Mouse (Mus musculus): ENCODE results near the gene Hemgn. TPM values are rescaled to one million over a fixed set of nuclear protein-coding genes. Genes with fewer than 3 reads are reported as not detected.
A peak's percentile ranks its signal among the peaks of the same experiment; 100 is the strongest.

Gene Hemgn
- polyA plus RNA-seq (2014; fragmentation: Nextera tagmentation; extraction: Ambion mirVana) = 13.5 and 13.9 TPM in 2 replicates

DNA sequence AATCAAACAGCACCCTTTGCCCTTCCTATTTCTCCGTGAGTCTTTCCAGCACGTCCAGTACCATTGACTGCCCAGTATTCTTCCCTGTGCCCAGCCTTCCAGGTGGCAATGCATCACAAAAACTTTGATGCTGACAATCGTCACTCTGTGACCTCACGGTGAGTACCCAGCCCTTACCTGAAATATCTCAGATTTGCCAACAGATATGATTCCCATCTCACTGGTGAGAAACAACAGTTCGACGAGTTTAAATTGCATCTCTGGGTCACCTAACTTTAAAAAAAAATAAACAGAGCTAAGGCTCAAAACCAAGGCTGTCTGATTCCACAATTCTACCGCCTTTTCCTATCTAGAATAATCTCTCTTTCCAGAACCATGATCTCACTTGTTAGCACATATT, at the start of gene Hemgn:
Gene Hemgn (minus strand): TSS at position 101 of the 400 bp plus-strand sequence.
- Histone ChIP-seq H3K9ac (ENCODE audit: low read length) (no peak within 1 kb of the TSS), H3K9me3 (ENCODE audit: control insufficient read depth, low read length) (no peaks in the 10 kb centered on the region), H3K27me3 (ENCODE audit: control insufficient read depth, insufficient read depth, low read length) (no peaks in the 10 kb centered on the region), H3K27ac (replicated peaks; ENCODE audit: low read depth, low read length) (no peak within 1 kb of the TSS), H3K36me3 (ENCODE audit: control insufficient read depth, insufficient read depth, low read length) (no peaks in the 10 kb centered on the region), H3K4me2 (ENCODE audit: low read depth, severe bottlenecking) (no peak within 1 kb of the TSS), H3K4me3 (ENCODE audit: low read depth, low read length) (no peak within 1 kb of the TSS), H3K4me1 (ENCODE audit: control insufficient read depth, insufficient read depth, low read length) (no peaks in the 10 kb centered on the region)
- ATAC-seq (ENCODE audit: insufficient number of reproducible peaks, low FRiP score, low TSS enrichment, low read depth) = no peak
- no peak for DNase-seq (ENCODE audit: low spot score)
- 81% methylated on average over 7 of the region's 7 CpGs for WGBS

- Histone ChIP-seq H3K36me3 (ENCODE audit: control insufficient read depth, insufficient read depth, low read length) (peaks cover 13% of the 10 kb centered on the region), H3K27me3 (ENCODE audit: control insufficient read depth, insufficient read depth, low read length) (no peaks in the 10 kb centered on the region), H3K9me3 (ENCODE audit: control insufficient read depth, low read length) (no peaks in the 10 kb centered on the region), H3K4me2 (ENCODE audit: low read depth, severe bottlenecking) (no peak overlapping the region), H3K4me3 (ENCODE audit: low read depth, low read length) (no peak overlapping the region), H3K27ac (replicated peaks; ENCODE audit: low read depth, low read length) (no peak overlapping the region), H3K4me1 (ENCODE audit: control insufficient read depth, insufficient read depth, low read length) (peaks cover 11% of the 10 kb centered on the region), H3K9ac (ENCODE audit: low read length) (no peak overlapping the region)
- ATAC-seq (ENCODE audit: insufficient number of reproducible peaks, low FRiP score, low TSS enrichment, low read depth) (no peak), DNase-seq (ENCODE audit: low spot score) (no peak)
- WGBS = 88% methylated on average over 2 of the region's 2 CpGs
Observed at GRCm38 (mm10) chr4:46458411-46458810, 45.1 kb upstream of the Hemgn start.

DNA sequence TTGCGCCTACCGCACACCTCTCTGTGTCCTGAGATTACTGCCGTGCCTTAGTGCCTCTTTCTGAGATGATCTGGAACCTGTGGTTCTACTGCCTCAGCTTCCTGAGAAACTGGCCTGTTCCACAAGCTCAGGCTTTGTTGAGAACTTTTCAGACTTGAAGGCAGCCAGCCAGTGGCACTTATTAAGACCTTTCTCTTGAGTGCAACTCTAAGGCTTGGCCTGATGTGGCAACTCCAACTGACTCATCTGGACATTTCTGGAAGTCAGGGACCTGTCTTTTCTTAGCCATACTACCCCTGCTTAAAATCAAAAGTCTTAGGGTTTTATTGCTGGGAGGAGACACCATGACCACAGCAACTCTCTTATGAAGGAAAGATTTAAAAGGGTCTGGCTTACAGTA, 43.9 kb upstream of the Hemgn start:
- 91% methylated on average over 3 of the region's 3 CpGs for WGBS
- no peaks in the 10 kb centered on the region for H3K27me3 ChIP-seq (ENCODE audit: control insufficient read depth, insufficient read depth, low read length)
- no peak overlapping the region for H3K9ac ChIP-seq (ENCODE audit: low read length)
- no peak overlapping the region for H3K4me3 ChIP-seq (ENCODE audit: low read depth, low read length)
- no peak for DNase-seq (ENCODE audit: low spot score)
- no peak overlapping the region for H3K27ac ChIP-seq (replicated peaks; ENCODE audit: low read depth, low read length)
- peaks cover 7% of the 10 kb centered on the region for H3K36me3 ChIP-seq (ENCODE audit: control insufficient read depth, insufficient read depth, low read length)
- no peak overlapping the region for H3K4me2 ChIP-seq (ENCODE audit: low read depth, severe bottlenecking)
- H3K4me1 ChIP-seq (ENCODE audit: control insufficient read depth, insufficient read depth, low read length) = peaks cover 17% of the 10 kb centered on the region
- H3K9me3 ChIP-seq (ENCODE audit: control insufficient read depth, low read length) = no peaks in the 10 kb centered on the region
- no peak for ATAC-seq (ENCODE audit: insufficient number of reproducible peaks, low FRiP score, low TSS enrichment, low read depth)

DNA sequence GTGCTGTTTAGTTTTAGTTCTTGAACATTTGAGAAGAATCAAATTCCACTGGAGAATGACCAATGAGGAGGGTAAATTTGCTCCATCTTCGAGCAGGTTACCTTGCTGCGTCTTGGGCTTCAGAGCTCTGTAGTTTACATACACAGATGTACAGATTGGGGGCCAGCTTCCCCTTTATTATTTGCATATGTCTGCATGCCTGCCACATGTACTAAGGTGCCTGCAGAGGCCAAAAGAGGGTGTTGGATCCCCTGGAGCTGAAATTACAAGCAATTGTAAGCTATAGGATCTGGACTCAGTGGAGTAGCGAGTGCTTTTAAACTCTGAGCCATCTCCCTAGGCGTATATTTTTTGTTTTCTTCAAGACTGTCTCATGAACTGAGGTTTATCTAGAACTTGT, 43.5 kb upstream of the Hemgn start:
- no peaks in the 10 kb centered on the region for H3K27me3 ChIP-seq (ENCODE audit: control insufficient read depth, insufficient read depth, low read length)
- peaks cover 17% of the 10 kb centered on the region for H3K4me1 ChIP-seq (ENCODE audit: control insufficient read depth, insufficient read depth, low read length)
- H3K9ac ChIP-seq (ENCODE audit: low read length) = no peak overlapping the region
- H3K4me2 ChIP-seq (ENCODE audit: low read depth, severe bottlenecking) = no peak overlapping the region
- DNase-seq (ENCODE audit: low spot score) (no peak), ATAC-seq (ENCODE audit: insufficient number of reproducible peaks, low FRiP score, low TSS enrichment, low read depth) (no peak)
- H3K4me3 ChIP-seq (ENCODE audit: low read depth, low read length) = no peak overlapping the region
- H3K9me3 ChIP-seq (ENCODE audit: control insufficient read depth, low read length) = no peaks in the 10 kb centered on the region
- H3K27ac ChIP-seq (replicated peaks; ENCODE audit: low read depth, low read length) = no peak overlapping the region
- 86% methylated on average over 4 of the region's 4 CpGs for WGBS
- peaks cover 7% of the 10 kb centered on the region for H3K36me3 ChIP-seq (ENCODE audit: control insufficient read depth, insufficient read depth, low read length)

- DNase-seq (ENCODE audit: low spot score) = no peak
- Histone ChIP-seq H3K27ac (replicated peaks; ENCODE audit: low read depth, low read length) (no peak overlapping the region), H3K4me3 (ENCODE audit: low read depth, low read length) (no peak overlapping the region), H3K4me2 (ENCODE audit: low read depth, severe bottlenecking) (peak overlapping the region; percentile 71; the same call in 1 of the 2 replicates), H3K9ac (ENCODE audit: low read length) (no peak overlapping the region; the same call in 1 of the 2 replicates), H3K9me3 (ENCODE audit: control insufficient read depth, low read length) (no peaks in the 10 kb centered on the region), H3K4me1 (ENCODE audit: control insufficient read depth, insufficient read depth, low read length) (peaks cover 17% of the 10 kb centered on the region), H3K27me3 (ENCODE audit: control insufficient read depth, insufficient read depth, low read length) (no peaks in the 10 kb centered on the region), H3K36me3 (ENCODE audit: control insufficient read depth, insufficient read depth, low read length) (no peaks in the 10 kb centered on the region; the same call in 1 of the 2 replicates)
- no peak for ATAC-seq (ENCODE audit: insufficient number of reproducible peaks, low FRiP score, low TSS enrichment, low read depth)
- WGBS = 85% methylated on average over 5 of the region's 5 CpGs
Observed at GRCm38 (mm10) chr4:46454097-46454864, 41.0 kb upstream of the Hemgn start.

- Histone ChIP-seq H3K9ac (ENCODE audit: low read length) (peak overlapping the region; percentile 100), H3K4me1 (ENCODE audit: control insufficient read depth, insufficient read depth, low read length) (peaks cover 17% of the 10 kb centered on the region), H3K4me3 (ENCODE audit: low read depth, low read length) (peak overlapping the region; percentile 93), H3K4me2 (ENCODE audit: low read depth, severe bottlenecking) (peak overlapping the region; percentile 71), H3K9me3 (ENCODE audit: control insufficient read depth, low read length) (no peaks in the 10 kb centered on the region), H3K27ac (replicated peaks; ENCODE audit: low read depth, low read length) (peak overlapping the region; percentile 100), H3K36me3 (ENCODE audit: control insufficient read depth, insufficient read depth, low read length) (no peaks in the 10 kb centered on the region; the same call in 1 of the 2 replicates), H3K27me3 (ENCODE audit: control insufficient read depth, insufficient read depth, low read length) (no peaks in the 10 kb centered on the region)
- DNase-seq (ENCODE audit: low spot score) (peak; percentile 39), ATAC-seq (ENCODE audit: insufficient number of reproducible peaks, low FRiP score, low TSS enrichment, low read depth) (no peak)
- 33% methylated on average over 13 of the region's 13 CpGs for WGBS
Observed at GRCm38 (mm10) chr4:46452855-46453719, 39.8 kb upstream of the Hemgn start.

DNA sequence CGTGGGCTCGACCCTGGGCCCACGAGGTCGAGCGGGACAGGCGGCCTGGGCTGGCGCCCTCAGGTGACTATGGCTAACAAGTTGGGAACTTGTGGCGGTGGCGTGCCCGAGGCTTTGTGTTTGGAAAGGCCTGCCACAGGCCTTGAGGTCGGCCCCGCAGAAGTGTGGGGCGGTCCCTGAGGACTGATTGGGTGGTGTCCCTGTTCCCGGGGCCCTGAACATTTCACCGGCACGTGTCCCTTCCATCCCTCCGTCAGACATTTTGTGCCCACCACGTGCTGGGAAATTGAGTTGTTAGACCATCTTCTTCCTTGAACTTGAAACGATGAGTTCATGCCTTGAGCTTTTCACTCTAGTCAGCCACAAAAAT, 39.2 kb upstream of the Hemgn start:
- Histone ChIP-seq H3K4me3 (ENCODE audit: low read depth, low read length) (peak overlapping the region; percentile 93), H3K9ac (ENCODE audit: low read length) (peak overlapping the region; percentile 100), H3K27ac (replicated peaks; ENCODE audit: low read depth, low read length) (peak overlapping the region; percentile 100), H3K9me3 (ENCODE audit: control insufficient read depth, low read length) (no peaks in the 10 kb centered on the region), H3K36me3 (ENCODE audit: control insufficient read depth, insufficient read depth, low read length) (no peaks in the 10 kb centered on the region), H3K4me1 (ENCODE audit: control insufficient read depth, insufficient read depth, low read length) (peaks cover 17% of the 10 kb centered on the region), H3K27me3 (ENCODE audit: control insufficient read depth, insufficient read depth, low read length) (no peaks in the 10 kb centered on the region), H3K4me2 (ENCODE audit: low read depth, severe bottlenecking) (peak overlapping the region; percentile 71)
- ATAC-seq (ENCODE audit: insufficient number of reproducible peaks, low FRiP score, low TSS enrichment, low read depth) = peak; percentile 8; the same call in 1 of the 2 replicates
- under 1% methylated on average over 19 of the region's 19 CpGs for WGBS
- DNase-seq (ENCODE audit: low spot score) = peak; percentile 81

DNA sequence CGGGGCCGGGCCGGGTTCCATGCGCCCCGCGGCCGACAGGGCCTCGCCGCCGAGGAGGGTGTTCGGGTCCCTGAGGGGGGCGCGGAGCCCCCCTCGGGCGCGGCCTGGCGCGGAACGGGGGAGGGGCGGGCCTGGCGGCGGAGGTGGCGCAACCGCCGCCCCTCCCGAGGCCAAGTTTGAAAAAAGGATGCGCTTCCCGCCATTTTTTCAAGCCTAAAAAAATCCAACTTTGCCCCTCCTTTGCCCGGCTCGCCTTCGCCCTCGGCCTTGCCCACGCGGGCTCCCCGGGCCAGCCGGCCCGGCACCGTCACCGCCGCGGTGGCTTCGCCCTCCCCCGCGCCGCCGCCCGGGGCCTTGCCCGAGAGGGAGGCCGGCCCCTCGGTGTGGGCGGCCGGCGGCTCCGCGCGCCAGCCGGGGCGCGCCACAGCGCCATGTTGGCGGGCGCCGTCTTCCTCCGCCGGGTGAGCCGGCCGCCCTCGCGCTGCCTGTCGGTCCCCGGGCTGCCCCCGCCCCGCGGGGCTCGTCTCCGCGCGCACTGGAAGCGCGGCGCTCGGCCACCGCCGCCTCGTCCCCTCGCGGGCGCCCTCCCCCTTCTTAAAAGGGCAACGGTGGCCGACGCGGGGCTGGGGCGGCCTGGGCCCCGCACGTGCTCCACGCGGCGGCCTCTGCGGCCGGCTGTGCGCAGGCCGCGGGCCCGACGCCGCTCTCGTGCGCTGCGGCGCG, 38.6 kb upstream of the Hemgn start:
- WGBS = under 1% methylated on average over 82 of the region's 111 CpGs
- peak; percentile 74 for DNase-seq (ENCODE audit: low spot score)
- ATAC-seq (ENCODE audit: insufficient number of reproducible peaks, low FRiP score, low TSS enrichment, low read depth) = peak; percentile 2; the same call in 1 of the 2 replicates

More for the DNA sequence above, 38.6 kb upstream of the Hemgn start:
- Histone ChIP-seq H3K4me3 (ENCODE audit: low read depth, low read length) (peak overlapping the region; percentile 93), H3K9ac (ENCODE audit: low read length) (peak overlapping the region; percentile 100), H3K4me1 (ENCODE audit: control insufficient read depth, insufficient read depth, low read length) (peaks cover 17% of the 10 kb centered on the region), H3K27ac (replicated peaks; ENCODE audit: low read depth, low read length) (peak overlapping the region; percentile 100), H3K4me2 (ENCODE audit: low read depth, severe bottlenecking) (peak overlapping the region; percentile 71), H3K9me3 (ENCODE audit: control insufficient read depth, low read length) (no peaks in the 10 kb centered on the region), H3K27me3 (ENCODE audit: control insufficient read depth, insufficient read depth, low read length) (no peaks in the 10 kb centered on the region), H3K36me3 (ENCODE audit: control insufficient read depth, insufficient read depth, low read length) (no peaks in the 10 kb centered on the region)

Measured in limb, embryonic 11.5 days (tissue).